Mouse (Mus musculus) embryonic facial prominence, embryonic 11.5 days (tissue): ENCODE measurements around the gene Chrdl2. TPM values are rescaled to one million over a fixed set of nuclear protein-coding genes. Genes with fewer than 3 reads are reported as not detected.

Experiments used
- ATAC-seq: fragments of 200-750 bp; cut with Nextera tagmentation; replicated peaks from 2 replicates; pipeline ENCODE4 v1.8.0; 2017; ENCODE audit warnings: low read depth; ENCODE audit not compliant: insufficient number of reproducible peaks, low FRiP score, low TSS enrichment
- DNase-seq: peaks from one replicate; pipeline ENCODE4 v3.0.0-alpha.2; 2015; ENCODE audit warnings: low spot score
- H3K27ac ChIP-seq: fragments of 300-500 bp; sonication (generic); replicated peaks from 2 replicates; pipeline ENCODE4 v1.5.1; 2014; ENCODE audit warnings: mild to moderate bottlenecking, low read depth, low read length, control low read depth
- H3K27me3 ChIP-seq: fragments of 300-500 bp; sonication (generic); 2 replicates; pipeline ENCODE4 v1.6.1; 2014; ENCODE audit warnings: mild to moderate bottlenecking, low read length, moderate library complexity, mixed read lengths; ENCODE audit not compliant: control insufficient read depth, insufficient read depth
- H3K36me3 ChIP-seq: fragments of 300-500 bp; sonication (generic); replicated peaks from 2 replicates; pipeline ENCODE4 v1.6.1; 2014; ENCODE audit warnings: low read depth, mild to moderate bottlenecking, low read length, moderate library complexity, mixed read lengths; ENCODE audit not compliant: control insufficient read depth, insufficient read depth
- H3K4me1 ChIP-seq: fragments of 300-500 bp; sonication (generic); 2 replicates; pipeline ENCODE4 v1.6.1; 2014; ENCODE audit warnings: low read length, mixed read lengths; ENCODE audit not compliant: control insufficient read depth, insufficient read depth
- H3K4me2 ChIP-seq: fragments of 300-500 bp; sonication (generic); 2 replicates; pipeline ENCODE4 v1.6.1; 2014; ENCODE audit warnings: low read depth, mild to moderate bottlenecking, control low read depth, low read length, moderate library complexity
- H3K4me3 ChIP-seq: fragments of 300-500 bp; sonication (generic); 2 replicates; pipeline ENCODE4 v1.5.1; 2014; ENCODE audit warnings: low read depth, low read length, control low read depth
- H3K9ac ChIP-seq: fragments of 300-500 bp; sonication (generic); replicated peaks from 2 replicates; pipeline ENCODE4 v1.6.1; 2014; ENCODE audit warnings: mild to moderate bottlenecking, control low read depth, low read length
- H3K9me3 ChIP-seq: fragments of 300-500 bp; sonication (generic); replicated peaks from 2 replicates; pipeline ENCODE4 v1.6.1; 2016; ENCODE audit warnings: mild to moderate bottlenecking, low read length, inconsistent platforms, mixed read lengths; ENCODE audit not compliant: control insufficient read depth
- WGBS: fragments of 180-500 bp; shearing (Covaris S2); extraction: QIAGEN DNeasy Blood & Tissue Kit; methylation state at CpG from one replicate; pipeline ENCODE4 v1.1.7; 2014; 5-methylcytosine and 5-hydroxymethylcytosine counted together
- polyA plus RNA-seq: library from polyadenylated mRNA; unstranded; fragments of >200 nt; fragmentation: Nextera tagmentation; extraction: Ambion mirVana; gene quantifications from 2 replicates; pipeline ENCODE4 v1.2.1, GENCODE M21; 2014

Chrdl2 gene
- polyA plus RNA-seq, 1 experiment from 2014 or later, result 0.49 TPM

- ATAC-seq, result no peak
- H3K9ac ChIP-seq, result no peak overlapping the region
Observed at GRCm38 (mm10) chr7:100033672-100034071, 27.7 kb downstream of the Chrdl2 start.

GRCm38 (mm10) chr7:100034815-100035463 lies 29.0 kb downstream of the Chrdl2 start:
- Histone ChIP-seq H3K36me3 (no peaks in the 10 kb centered on the region), H3K9ac (no peak overlapping the region), H3K4me1 (no peaks in the 10 kb centered on the region), H3K4me3 (no peak overlapping the region), H3K27me3 (no peaks in the 10 kb centered on the region), H3K4me2 (no peak overlapping the region), H3K27ac (no peak overlapping the region), H3K9me3 (no peaks in the 10 kb centered on the region)
- no peak for DNase-seq
- 81% methylated on average over 11 of the region's 11 CpGs for WGBS
- ATAC-seq, result no peak

More at GRCm38 (mm10) chr7:100033672-100034071, 27.7 kb downstream of the Chrdl2 start:
- no peak for DNase-seq
- Histone ChIP-seq H3K4me1 (no peaks in the 10 kb centered on the region), H3K4me3 (no peak overlapping the region), H3K4me2 (no peak overlapping the region), H3K9me3 (no peaks in the 10 kb centered on the region), H3K27me3 (no peaks in the 10 kb centered on the region), H3K36me3 (no peaks in the 10 kb centered on the region), H3K27ac (no peak overlapping the region)
- 72% methylated on average over 5 of the region's 5 CpGs for WGBS

- Histone ChIP-seq H3K4me3 (no peak overlapping the region), H3K9me3 (no peaks in the 10 kb centered on the region), H3K36me3 (no peaks in the 10 kb centered on the region), H3K4me2 (no peak overlapping the region), H3K27me3 (no peaks in the 10 kb centered on the region), H3K4me1 (no peaks in the 10 kb centered on the region), H3K9ac (no peak overlapping the region), H3K27ac (no peak overlapping the region)
- no peak for ATAC-seq
- 87% methylated on average over 7 of the region's 7 CpGs for WGBS
- no peak for DNase-seq
Observed at GRCm38 (mm10) chr7:100036050-100036449, 30.1 kb downstream of the Chrdl2 start.

- Histone ChIP-seq H3K4me2 (no peak overlapping the region), H3K9me3 (no peaks in the 10 kb centered on the region), H3K36me3 (no peaks in the 10 kb centered on the region), H3K4me1 (no peaks in the 10 kb centered on the region), H3K27me3 (no peaks in the 10 kb centered on the region), H3K4me3 (no peak overlapping the region), H3K27ac (no peak overlapping the region), H3K9ac (no peak overlapping the region)
- 90% methylated on average over 3 of the region's 3 CpGs for WGBS
- DNase-seq (no peak), ATAC-seq (no peak)
Observed at GRCm38 (mm10) chr7:100036495-100036894, 30.5 kb downstream of the Chrdl2 start.

GRCm38 (mm10) chr7:100042120-100042519 lies 36.1 kb downstream of the Chrdl2 start:
- peak overlapping the region; percentile 29 for H3K4me2 ChIP-seq
- DNase-seq (peak; percentile 29), ATAC-seq (peak; percentile 14; the same call in 1 of the 2 replicates)
- 7% methylated on average over 30 of the region's 31 CpGs for WGBS
- H3K27ac ChIP-seq, result no peak overlapping the region
- H3K9ac ChIP-seq, result no peak overlapping the region
- no peaks in the 10 kb centered on the region for H3K36me3 ChIP-seq
- H3K4me3 ChIP-seq, result no peak overlapping the region
- no peaks in the 10 kb centered on the region for H3K9me3 ChIP-seq
- H3K27me3 ChIP-seq, result no peaks in the 10 kb centered on the region
- H3K4me1 ChIP-seq, result peaks cover 5% of the 10 kb centered on the region; the same call in 1 of the 2 replicates

GRCm38 (mm10) chr7:100043096-100043495 lies 37.1 kb downstream of the Chrdl2 start:
- Histone ChIP-seq H3K4me3 (no peak overlapping the region), H3K4me1 (peaks cover 5% of the 10 kb centered on the region; the same call in 1 of the 2 replicates), H3K9me3 (no peaks in the 10 kb centered on the region), H3K9ac (no peak overlapping the region), H3K27me3 (no peaks in the 10 kb centered on the region), H3K27ac (no peak overlapping the region), H3K4me2 (no peak overlapping the region), H3K36me3 (no peaks in the 10 kb centered on the region)
- DNase-seq (no peak), ATAC-seq (no peak)
- 74% methylated on average over 5 of the region's 5 CpGs for WGBS

GRCm38 (mm10) chr7:100043605-100044031 lies 37.6 kb downstream of the Chrdl2 start:
- no peaks in the 10 kb centered on the region for H3K27me3 ChIP-seq
- no peak for ATAC-seq
- H3K36me3 ChIP-seq, result no peaks in the 10 kb centered on the region
- H3K4me3 ChIP-seq, result no peak overlapping the region
- H3K4me2 ChIP-seq, result no peak overlapping the region
- H3K27ac ChIP-seq, result no peak overlapping the region
- H3K9me3 ChIP-seq, result no peaks in the 10 kb centered on the region
- H3K9ac ChIP-seq, result no peak overlapping the region
- H3K4me1 ChIP-seq, result peaks cover 5% of the 10 kb centered on the region; the same call in 1 of the 2 replicates
- 36% methylated on average over 4 of the region's 4 CpGs for WGBS
- no peak for DNase-seq

- no peak overlapping the region for H3K9ac ChIP-seq
- WGBS, result 77% methylated on average over 2 of the region's 2 CpGs
- H3K36me3 ChIP-seq, result no peaks in the 10 kb centered on the region
- H3K27ac ChIP-seq, result no peak overlapping the region
- no peak for DNase-seq
- no peaks in the 10 kb centered on the region for H3K27me3 ChIP-seq
- H3K9me3 ChIP-seq, result no peaks in the 10 kb centered on the region
- no peak overlapping the region for H3K4me3 ChIP-seq
- no peak for ATAC-seq
- peaks cover 5% of the 10 kb centered on the region; the same call in 1 of the 2 replicates for H3K4me1 ChIP-seq
- no peak overlapping the region for H3K4me2 ChIP-seq
Observed at GRCm38 (mm10) chr7:100046486-100046885, 40.5 kb downstream of the Chrdl2 start.
